Mouse (Mus musculus): Measurements from ENCODE around the gene Naa35. TPM values are rescaled to one million over a fixed set of nuclear protein-coding genes. Genes with fewer than 3 reads are reported as not detected.
"Not testable (repeated sequence)": the region's sequence is repeated elsewhere in the genome, so short reads cannot be mapped to it uniquely, and the experiment has no call there.

The Naa35 gene
- polyA plus RNA-seq, 1 experiment, result 16.2 TPM

DNA sequence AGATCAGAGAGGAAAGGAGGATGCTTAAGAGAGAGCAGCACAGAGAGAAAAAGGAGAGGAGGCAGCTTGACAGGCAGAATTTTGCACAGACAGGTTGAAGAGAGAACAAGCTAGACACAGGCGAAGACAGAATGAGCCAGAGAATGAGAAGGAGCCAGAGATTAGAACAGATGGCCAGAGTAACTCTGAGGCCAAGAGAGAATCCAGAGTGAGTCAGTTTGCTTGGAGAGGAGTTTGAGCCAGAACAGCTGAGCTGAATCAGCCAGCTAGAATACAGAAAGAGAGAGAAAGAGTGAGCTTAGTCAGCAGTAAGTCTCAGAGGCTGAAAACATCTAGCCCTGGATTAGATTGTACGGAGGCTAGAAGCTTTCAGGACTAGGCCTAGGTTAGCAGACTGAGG, 12.5 kb upstream of the Naa35 start:
- Histone ChIP-seq H3K4me1 (ENCODE audit: control insufficient read depth, insufficient read depth, insufficient read length) (no peaks in the 10 kb centered on the region), H3K27me3 (ENCODE audit: control insufficient read depth, insufficient read depth, low read length) (no peaks in the 10 kb centered on the region), H3K27ac (ENCODE audit: insufficient read depth, low read length) (no peak overlapping the region), H3K36me3 (ENCODE audit: control insufficient read depth, insufficient read depth, low read length) (no peaks in the 10 kb centered on the region), H3K4me3 (ENCODE audit: extremely low read depth, insufficient read depth, insufficient read length) (no peak overlapping the region)
- 95% methylated on average over 2 of the region's 2 CpGs for WGBS
- DNase-seq (ENCODE audit: low read depth in 1 of 2, low spot score in 2 of 2), result no peak
- TF ChIP-seq CTCF (IDR thresholded peaks at IDR 0.05; ENCODE audit: extremely low read depth, insufficient read depth, insufficient read length, insufficient replicate concordance) (no peak), POLR2A (IDR thresholded peaks at IDR 0.05; ENCODE audit: low read depth, low read length) (no peak)

DNA sequence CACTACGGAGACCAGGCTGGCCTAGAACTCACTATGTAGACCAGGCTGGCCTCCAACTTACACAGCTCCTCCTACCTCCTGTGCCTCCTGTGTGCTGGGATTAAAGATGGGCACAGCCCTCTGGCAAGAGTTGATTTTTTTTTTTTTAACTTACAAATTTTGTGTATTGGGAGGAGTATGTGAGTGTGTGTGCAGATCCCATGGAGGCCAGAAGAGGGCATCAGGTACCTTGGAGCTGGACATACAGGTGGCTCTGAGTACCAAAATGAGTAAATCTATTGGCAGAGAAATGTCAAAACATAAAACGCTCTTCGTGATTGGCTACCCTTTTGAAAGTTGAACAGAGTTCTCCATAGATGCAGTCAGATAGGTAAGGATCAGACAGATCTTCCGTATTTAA, 4.1 kb upstream of the Naa35 start:
- TF ChIP-seq CTCF (IDR thresholded peaks at IDR 0.05; ENCODE audit: extremely low read depth, insufficient read depth, insufficient read length, insufficient replicate concordance) (no peak), POLR2A (IDR thresholded peaks at IDR 0.05; ENCODE audit: low read depth, low read length) (no peak)
- no peaks in the 10 kb centered on the region; the same call in 1 of the 2 replicates for H3K4me1 ChIP-seq (ENCODE audit: control insufficient read depth, insufficient read depth, insufficient read length)
- no peak overlapping the region for H3K27ac ChIP-seq (ENCODE audit: insufficient read depth, low read length)
- no peak overlapping the region for H3K4me3 ChIP-seq (ENCODE audit: extremely low read depth, insufficient read depth, insufficient read length)
- WGBS, result 93% methylated on average over 4 of the region's 4 CpGs
- H3K27me3 ChIP-seq (ENCODE audit: control insufficient read depth, insufficient read depth, low read length), result no peaks in the 10 kb centered on the region
- no peak for DNase-seq (ENCODE audit: low read depth in 1 of 2, low spot score in 2 of 2)
- no peaks in the 10 kb centered on the region for H3K36me3 ChIP-seq (ENCODE audit: control insufficient read depth, insufficient read depth, low read length)

DNA sequence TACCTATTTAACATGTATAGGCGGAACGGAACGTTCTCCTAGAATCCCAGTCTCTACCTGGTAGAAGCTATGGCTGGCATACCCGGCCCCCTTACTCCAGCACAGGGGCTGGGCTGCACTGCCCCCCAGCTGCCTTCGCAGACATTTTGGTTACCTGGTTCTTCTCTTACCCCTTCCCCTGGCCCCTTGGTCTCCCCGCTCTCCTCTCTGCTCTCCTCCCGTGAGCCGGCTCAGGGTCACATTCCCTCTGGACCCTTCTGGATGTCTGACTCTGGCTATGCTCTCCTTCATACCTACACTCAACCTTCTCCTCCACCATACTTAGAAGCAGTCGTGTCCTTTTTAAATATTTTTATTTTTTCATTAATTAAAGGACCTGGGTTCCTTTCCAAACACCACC, 578 bp upstream of the Naa35 start:
- Histone ChIP-seq H3K4me1 (ENCODE audit: control insufficient read depth, insufficient read depth, insufficient read length) (no peaks in the 10 kb centered on the region; the same call in 1 of the 2 replicates), H3K36me3 (ENCODE audit: control insufficient read depth, insufficient read depth, low read length) (no peaks in the 10 kb centered on the region), H3K27ac (ENCODE audit: insufficient read depth, low read length) (no peak overlapping the region), H3K27me3 (ENCODE audit: control insufficient read depth, insufficient read depth, low read length) (no peaks in the 10 kb centered on the region), H3K4me3 (ENCODE audit: extremely low read depth, insufficient read depth, insufficient read length) (peak overlapping the region; percentile 47)
- TF ChIP-seq CTCF (IDR thresholded peaks at IDR 0.05; ENCODE audit: extremely low read depth, insufficient read depth, insufficient read length, insufficient replicate concordance) (no peak), POLR2A (IDR thresholded peaks at IDR 0.05; ENCODE audit: low read depth, low read length) (no peak)
- DNase-seq (ENCODE audit: low read depth in 1 of 2, low spot score in 2 of 2), result peak in 1 of 2 experiments; percentile 24
- 4% methylated on average over 9 of the region's 9 CpGs for WGBS

DNA sequence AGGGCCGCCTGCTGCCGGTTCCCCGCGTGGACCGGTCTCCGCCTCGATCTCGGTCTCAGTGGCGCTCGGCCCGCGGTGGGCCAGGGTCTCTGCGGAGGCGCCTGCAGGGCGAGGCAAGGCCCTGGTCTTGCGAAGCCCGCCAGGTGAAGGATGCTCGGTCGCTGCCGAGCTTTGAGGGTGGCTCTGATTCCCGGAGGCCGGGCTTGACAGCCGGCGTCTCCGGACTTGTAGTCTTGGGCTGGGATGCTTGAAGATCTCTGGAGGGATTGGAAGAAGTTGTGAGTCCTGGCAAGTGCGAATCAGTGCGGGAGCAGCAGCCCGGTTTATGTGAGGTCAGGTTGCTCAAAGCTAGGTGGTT, 568 bp downstream of the Naa35 start:
- TF ChIP-seq POLR2A (IDR thresholded peaks at IDR 0.05; ENCODE audit: low read depth, low read length) (no peak), CTCF (IDR thresholded peaks at IDR 0.05; ENCODE audit: extremely low read depth, insufficient read depth, insufficient read length, insufficient replicate concordance) (no peak)

DNA sequence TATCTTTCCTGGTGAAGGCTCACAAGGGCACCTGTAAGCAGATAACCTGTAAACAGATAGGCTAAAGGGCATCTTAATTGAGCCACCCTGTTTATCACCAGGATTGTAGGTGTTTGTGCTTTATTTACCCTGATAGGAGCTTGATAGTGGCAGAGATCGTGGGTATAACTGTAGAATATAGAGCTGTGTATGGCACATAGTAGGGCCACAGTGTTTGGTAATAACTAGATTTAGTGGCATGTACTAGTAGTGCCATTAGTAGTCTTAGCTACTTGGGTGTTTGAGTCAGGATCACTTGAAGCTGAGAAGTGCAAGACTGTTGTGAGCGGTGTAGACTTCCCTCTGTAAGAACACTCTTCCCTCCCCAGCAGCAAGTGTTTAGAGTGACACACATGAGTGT, 2.1 kb downstream of the Naa35 start:
- DNase-seq (ENCODE audit: low read depth in 1 of 2, low spot score in 2 of 2), result no peak
- H3K36me3 ChIP-seq (ENCODE audit: control insufficient read depth, insufficient read depth, low read length), result peaks cover 5% of the 10 kb centered on the region
- 95% methylated on average over 2 of the region's 2 CpGs for WGBS
- no peak overlapping the region for H3K4me3 ChIP-seq (ENCODE audit: extremely low read depth, insufficient read depth, insufficient read length)
- H3K27ac ChIP-seq (ENCODE audit: insufficient read depth, low read length), result no peak overlapping the region
- no peaks in the 10 kb centered on the region; the same call in 1 of the 2 replicates for H3K4me1 ChIP-seq (ENCODE audit: control insufficient read depth, insufficient read depth, insufficient read length)
- no peaks in the 10 kb centered on the region for H3K27me3 ChIP-seq (ENCODE audit: control insufficient read depth, insufficient read depth, low read length)
- TF ChIP-seq POLR2A (IDR thresholded peaks at IDR 0.05; ENCODE audit: low read depth, low read length), result no peak
- TF ChIP-seq CTCF (IDR thresholded peaks at IDR 0.05; ENCODE audit: extremely low read depth, insufficient read depth, insufficient read length, insufficient replicate concordance), result no peak

More for the DNA sequence above, 568 bp downstream of the Naa35 start:
- Histone ChIP-seq H3K4me1 (ENCODE audit: control insufficient read depth, insufficient read depth, insufficient read length) (no peaks in the 10 kb centered on the region; the same call in 1 of the 2 replicates), H3K36me3 (ENCODE audit: control insufficient read depth, insufficient read depth, low read length) (peaks cover under 1% of the 10 kb centered on the region; the same call in 1 of the 2 replicates), H3K27me3 (ENCODE audit: control insufficient read depth, insufficient read depth, low read length) (no peaks in the 10 kb centered on the region), H3K4me3 (ENCODE audit: extremely low read depth, insufficient read depth, insufficient read length) (peak overlapping the region; percentile 91), H3K27ac (ENCODE audit: insufficient read depth, low read length) (peak overlapping the region; percentile 66; the same call in 1 of the 2 replicates)
- under 1% methylated on average over 28 of the region's 28 CpGs for WGBS
- peak in 1 of 2 experiments; percentile 28 for DNase-seq (ENCODE audit: low read depth in 1 of 2, low spot score in 2 of 2)

DNA sequence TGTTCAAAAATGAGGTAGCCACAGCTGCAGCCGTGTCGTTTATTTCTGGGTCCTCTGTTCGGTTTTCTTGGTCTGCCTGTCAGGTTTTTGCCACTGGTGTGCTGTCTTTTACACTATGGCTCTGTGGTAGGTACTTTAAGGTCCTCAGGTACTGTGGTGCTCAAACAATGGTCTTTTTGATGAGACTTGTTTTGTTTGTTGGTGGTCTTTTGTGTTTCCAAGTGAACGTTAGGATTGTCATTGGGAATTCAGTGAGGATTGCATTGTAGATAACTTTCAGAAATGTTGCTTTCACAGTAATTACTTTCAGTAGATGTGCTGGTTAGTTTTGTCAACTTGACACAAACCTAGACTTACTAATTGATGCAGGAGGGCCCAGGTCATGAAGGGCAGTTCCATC, 4.6 kb downstream of the Naa35 start:
- DNase-seq (ENCODE audit: low read depth in 1 of 2, low spot score in 2 of 2), result no peak
- no peak for TF ChIP-seq CTCF (IDR thresholded peaks at IDR 0.05; ENCODE audit: extremely low read depth, insufficient read depth, insufficient read length, insufficient replicate concordance)
- Histone ChIP-seq H3K27ac (ENCODE audit: insufficient read depth, low read length) (no peak overlapping the region), H3K36me3 (ENCODE audit: control insufficient read depth, insufficient read depth, low read length) (peaks cover 11% of the 10 kb centered on the region), H3K27me3 (ENCODE audit: control insufficient read depth, insufficient read depth, low read length) (no peaks in the 10 kb centered on the region), H3K4me3 (ENCODE audit: extremely low read depth, insufficient read depth, insufficient read length) (no peak overlapping the region), H3K4me1 (ENCODE audit: control insufficient read depth, insufficient read depth, insufficient read length) (no peaks in the 10 kb centered on the region; the same call in 1 of the 2 replicates)
- 88% methylated on average over 4 of the region's 4 CpGs for WGBS

DNA sequence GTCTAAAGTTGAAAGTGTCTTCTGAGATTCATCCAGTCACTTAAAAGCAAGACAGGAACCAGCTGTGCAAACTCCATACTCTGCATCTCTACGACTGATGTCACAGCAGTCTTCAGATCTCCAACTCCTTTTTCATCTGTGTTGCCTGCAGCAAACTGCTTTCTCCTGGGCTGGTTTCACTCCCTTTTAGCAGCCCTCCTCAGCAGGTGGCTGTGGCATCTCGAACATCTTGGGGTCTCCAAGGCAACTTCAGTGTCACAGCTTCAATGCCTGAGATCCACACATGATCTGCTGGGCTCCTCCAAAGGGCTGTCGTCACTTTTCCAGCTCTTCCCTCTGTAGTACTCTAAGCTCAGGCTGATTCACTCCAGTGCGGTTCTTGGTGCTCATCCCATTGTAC, 5.6 kb downstream of the Naa35 start:
- WGBS, result 84% methylated on average over 4 of the region's 4 CpGs
- Histone ChIP-seq H3K27me3 (ENCODE audit: control insufficient read depth, insufficient read depth, low read length) (no peaks in the 10 kb centered on the region), H3K4me1 (ENCODE audit: control insufficient read depth, insufficient read depth, insufficient read length) (no peaks in the 10 kb centered on the region; the same call in 1 of the 2 replicates), H3K36me3 (ENCODE audit: control insufficient read depth, insufficient read depth, low read length) (peaks cover 11% of the 10 kb centered on the region), H3K27ac (ENCODE audit: insufficient read depth, low read length) (no peak overlapping the region), H3K4me3 (ENCODE audit: extremely low read depth, insufficient read depth, insufficient read length) (no peak overlapping the region)
- DNase-seq (ENCODE audit: low read depth in 1 of 2, low spot score in 2 of 2), result no peak
- TF ChIP-seq POLR2A (IDR thresholded peaks at IDR 0.05; ENCODE audit: low read depth, low read length), result no peak
- no peak for TF ChIP-seq CTCF (IDR thresholded peaks at IDR 0.05; ENCODE audit: extremely low read depth, insufficient read depth, insufficient read length, insufficient replicate concordance)

DNA sequence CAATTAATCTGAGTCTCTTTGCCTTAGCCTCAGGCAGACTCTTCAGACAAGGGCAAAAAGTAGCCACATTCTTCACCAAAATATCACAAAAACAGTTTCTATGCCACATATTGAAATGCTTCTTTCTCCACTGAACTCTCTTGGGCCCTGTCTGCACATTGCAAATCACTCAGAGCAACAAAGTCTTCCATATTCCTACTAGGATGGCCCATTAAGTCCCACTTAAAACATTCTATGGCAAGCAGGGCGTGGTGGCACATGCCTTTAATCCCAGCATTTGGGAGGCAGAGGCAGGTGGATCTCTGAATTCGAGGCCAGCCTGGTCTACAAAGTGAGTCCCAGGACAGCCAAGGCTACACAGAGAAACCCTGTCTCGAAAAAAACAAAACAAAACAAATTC, 7.0 kb downstream of the Naa35 start:
- not testable (repeated sequence) for H3K4me3 ChIP-seq (ENCODE audit: extremely low read depth, insufficient read depth, insufficient read length); H3K27ac ChIP-seq (ENCODE audit: insufficient read depth, low read length); DNase-seq (ENCODE audit: low read depth in 1 of 2, low spot score in 2 of 2); H3K4me1 ChIP-seq (ENCODE audit: control insufficient read depth, insufficient read depth, insufficient read length); H3K27me3 ChIP-seq (ENCODE audit: control insufficient read depth, insufficient read depth, low read length)
- peaks cover 11% of the 10 kb centered on the region for H3K36me3 ChIP-seq (ENCODE audit: control insufficient read depth, insufficient read depth, low read length)
- 93% methylated on average over 3 of the region's 3 CpGs for WGBS
